Mouse (Mus musculus) CH12.LX (cell line): ENCODE measurements at regions not wholly inside any gene's neighbourhood (a gene's known extent, or its start where the extent isn't known, plus 50 kb on each side); places are given as distances from the start of the nearest gene placed in this dataset.

Source experiments
- CTCF ChIP-seq, 2 experiments: IDR thresholded peaks in 1 of 2; conservative IDR thresholded peaks in 1 of 2; 2 replicates each; pipeline ENCODE4 v1.5.1; 2011 to 2012; ENCODE audit warnings: low read depth in 2 of 2, low read length in 2 of 2, improper control_type of control experiment in 1 of 2, inconsistent platforms in 1 of 2, mild to moderate bottlenecking in 1 of 2, moderate library complexity in 1 of 2
- EP300 ChIP-seq: IDR thresholded peaks from 2 replicates; pipeline ENCODE4 v1.6.1; 2011; ENCODE audit warnings: low read length, improper control_type of control experiment
- SMC3 ChIP-seq: IDR thresholded peaks from 2 replicates; pipeline ENCODE4 v1.6.1; 2011; ENCODE audit warnings: low read depth, low read length, improper control_type of control experiment

GRCm38 (mm10) chr14:66562744-66563143 lies 553.7 kb upstream of the Gulo start:
- TF ChIP-seq EP300 (no peak), SMC3 (no peak), CTCF (conservative IDR thresholded peaks at IDR 0.05 in 1 of 2, IDR thresholded peaks at IDR 0.05 in 1 of 2; ENCODE audit: low read depth in 2 of 2, low read length in 2 of 2) (no peak)
